Mouse (Mus musculus): ENCODE results near the gene Mt4. TPM values are rescaled to one million over a fixed set of nuclear protein-coding genes. Genes with fewer than 3 reads are reported as not detected.
"Not testable (repeated sequence)": the region's sequence is repeated elsewhere in the genome, so short reads cannot be mapped to it uniquely, and the experiment has no call there.

Mt4 gene
- total RNA-seq, 1 experiment: 6.4 TPM

DNA sequence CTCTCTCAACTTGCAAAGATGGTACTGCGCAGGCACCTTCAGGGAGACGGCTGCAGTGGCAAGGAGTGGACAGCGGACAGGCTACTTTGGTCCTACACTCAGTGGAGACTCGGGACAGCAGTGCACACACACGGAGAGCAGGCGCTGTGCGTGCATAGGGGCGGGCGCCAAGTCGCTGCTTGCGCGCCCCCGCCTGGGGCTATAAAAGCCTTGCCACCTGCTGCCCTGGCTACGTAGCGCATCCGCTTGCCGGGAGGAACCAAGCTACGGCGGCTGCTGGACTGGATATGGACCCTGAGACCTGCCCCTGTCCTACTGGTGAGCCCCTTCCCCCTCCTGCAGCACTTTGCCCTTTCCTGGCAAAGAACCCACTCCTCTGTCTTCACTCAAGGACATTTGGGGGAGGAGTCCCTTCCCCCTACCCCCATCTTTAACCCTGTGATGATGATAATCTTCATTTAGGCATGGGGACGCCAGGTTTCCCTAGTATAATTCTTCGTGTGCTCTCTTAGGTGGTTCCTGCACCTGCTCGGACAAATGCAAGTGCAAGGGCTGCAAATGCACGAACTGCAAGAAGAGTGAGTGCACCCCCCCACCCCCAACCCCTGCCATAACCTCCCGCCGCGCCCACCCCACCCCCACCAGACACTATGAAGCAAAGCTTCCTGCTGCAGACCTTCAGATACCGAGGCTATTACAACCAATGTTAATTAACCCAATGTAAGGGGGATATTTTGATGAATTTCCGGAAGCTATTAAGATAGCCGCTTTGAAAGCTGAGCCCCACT, 15.7 kb downstream of the Mt4 start, which contains the start of gene Mt3:
Gene Mt3 (plus strand): TSS at position 95 of the 788 bp plus-strand sequence.
- Histone ChIP-seq H3K36me3 (ENCODE audit: control insufficient read depth, insufficient read depth, low read length, poor library complexity, severe bottlenecking) (no peaks in the 10 kb centered on the region), H3K4me3 (ENCODE audit: insufficient read depth in 1 of 2, low read depth in 1 of 2, low read length in 2 of 2, poor library complexity in 1 of 2, severe bottlenecking in 1 of 2) (peak within 1 kb of the TSS; percentile 28 to 67; a peak in 3 of 4 replicates), H3K27ac (ENCODE audit: insufficient read depth, low read depth, low read length, poor library complexity, severe bottlenecking) (no peak within 1 kb of the TSS), H3K9ac (ENCODE audit: insufficient read depth, low read depth, low read length, poor library complexity, severe bottlenecking) (no peak within 1 kb of the TSS), H3K4me1 (ENCODE audit: control insufficient read depth in 2 of 2, insufficient read depth in 2 of 2, low read length in 2 of 2, poor library complexity in 1 of 2) (peaks cover 4 to 17% of the 10 kb centered on the region in 2 experiments; a peak in 3 of 4 replicates), H3K9me3 (ENCODE audit: control insufficient read depth, insufficient read depth, low read depth, low read length) (no peaks in the 10 kb centered on the region)
- no peak for DNase-seq (ENCODE audit: low read depth, low spot score)
- TF ChIP-seq ZNF384 (IDR thresholded peaks at IDR 0.05; ENCODE audit: low read depth, low read length): no peak
- TF ChIP-seq HCFC1 (IDR thresholded peaks at IDR 0.05; ENCODE audit: borderline replicate concordance, insufficient read depth, low read length): no peak
- no peak for TF ChIP-seq ZC3H11A (IDR thresholded peaks at IDR 0.05; ENCODE audit: borderline replicate concordance, low read depth, low read length)
- TF ChIP-seq CHD2 (IDR thresholded peaks at IDR 0.05; ENCODE audit: low read depth, low read length): no peak
- in situ Hi-C loops (cut with MboI; ENCODE audit: low sequenced_read_pairs in 2 of 2, unreplicated experiment in 2 of 2): no loop called here

- H3K9ac ChIP-seq (ENCODE audit: insufficient read depth, low read depth, low read length, poor library complexity, severe bottlenecking): no peak overlapping the region
Measured at GRCm38 (mm10) chr8:94153451-94153850, 16.5 kb downstream of the Mt4 start.

DNA sequence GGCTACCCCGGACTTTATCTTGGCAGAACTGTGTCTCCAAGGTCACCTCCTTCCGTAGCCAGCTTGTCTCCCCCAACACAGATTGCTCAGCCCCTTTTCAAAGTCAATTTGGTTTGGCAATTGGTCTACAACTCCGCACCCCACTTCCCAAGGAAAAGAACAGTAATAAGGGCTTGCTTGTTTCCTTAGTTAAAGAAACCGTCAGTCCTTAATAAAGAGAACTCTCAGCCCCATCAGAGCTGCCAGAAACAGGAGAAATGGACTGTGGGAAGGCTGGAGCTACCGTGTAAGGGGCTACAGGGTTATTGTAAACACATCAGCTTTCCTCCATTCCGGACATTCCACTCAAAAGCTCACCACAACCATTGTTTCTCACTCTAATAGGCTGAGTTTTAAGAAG, 17.5 kb downstream of the Mt4 start:
- in situ Hi-C loops (cut with MboI; ENCODE audit: low sequenced_read_pairs in 2 of 2, unreplicated experiment in 2 of 2): no loop called here

More at GRCm38 (mm10) chr8:94153451-94153850, 16.5 kb downstream of the Mt4 start:
- peak overlapping the region; percentile 2 to 6; a peak in 2 of 4 replicates for H3K4me3 ChIP-seq (ENCODE audit: insufficient read depth in 1 of 2, low read depth in 1 of 2, low read length in 2 of 2, poor library complexity in 1 of 2, severe bottlenecking in 1 of 2)
- no peak for TF ChIP-seq HCFC1 (IDR thresholded peaks at IDR 0.05; ENCODE audit: borderline replicate concordance, insufficient read depth, low read length)
- TF ChIP-seq ZC3H11A (IDR thresholded peaks at IDR 0.05; ENCODE audit: borderline replicate concordance, low read depth, low read length): no peak
- no peak for TF ChIP-seq ZNF384 (IDR thresholded peaks at IDR 0.05; ENCODE audit: low read depth, low read length)
- no peak for TF ChIP-seq CHD2 (IDR thresholded peaks at IDR 0.05; ENCODE audit: low read depth, low read length)
- TF ChIP-seq MAFK (IDR thresholded peaks at IDR 0.05; ENCODE audit: insufficient read depth, low read depth, low read length): peak; percentile 57; the same call in 1 of the 2 replicates
- no peak overlapping the region for H3K27ac ChIP-seq (ENCODE audit: insufficient read depth, low read depth, low read length, poor library complexity, severe bottlenecking)
- in situ Hi-C loops (cut with MboI; ENCODE audit: low sequenced_read_pairs in 2 of 2, unreplicated experiment in 2 of 2): no loop called here
- H3K9me3 ChIP-seq (ENCODE audit: control insufficient read depth, insufficient read depth, low read depth, low read length): no peaks in the 10 kb centered on the region
- no peaks in the 10 kb centered on the region for H3K36me3 ChIP-seq (ENCODE audit: control insufficient read depth, insufficient read depth, low read length, poor library complexity, severe bottlenecking)
- peaks cover 4 to 17% of the 10 kb centered on the region in 2 experiments; a peak in 3 of 4 replicates for H3K4me1 ChIP-seq (ENCODE audit: control insufficient read depth in 2 of 2, insufficient read depth in 2 of 2, low read length in 2 of 2, poor library complexity in 1 of 2)
- no peak for DNase-seq (ENCODE audit: low read depth, low spot score)

DNA sequence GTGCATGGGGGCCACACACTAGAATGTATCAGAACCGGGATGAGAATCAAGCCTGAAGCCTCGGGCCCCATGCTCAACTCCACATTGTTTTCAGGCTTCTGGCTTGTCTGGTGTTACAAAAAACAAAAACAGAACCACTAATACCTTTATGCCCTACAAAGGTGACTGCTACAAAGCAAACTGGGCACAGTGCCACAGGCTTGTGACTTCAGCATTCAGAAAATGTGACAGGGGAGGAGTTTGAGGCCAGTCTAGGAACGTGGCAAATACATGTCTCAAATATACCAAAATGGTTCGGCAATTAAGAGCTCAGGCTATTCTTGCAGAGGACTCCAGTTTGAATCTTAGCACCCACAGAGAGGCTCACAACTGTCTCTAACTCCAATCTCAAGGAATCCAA, 19.1 kb downstream of the Mt4 start:
- Histone ChIP-seq H3K27ac (ENCODE audit: insufficient read depth, low read depth, low read length, poor library complexity, severe bottlenecking) (no peak overlapping the region), H3K4me1 (ENCODE audit: control insufficient read depth in 2 of 2, insufficient read depth in 2 of 2, low read length in 2 of 2, poor library complexity in 1 of 2) (peaks cover 4 to 14% of the 10 kb centered on the region in 2 experiments; a peak in 3 of 4 replicates), H3K4me3 (ENCODE audit: insufficient read depth in 1 of 2, low read depth in 1 of 2, low read length in 2 of 2, poor library complexity in 1 of 2, severe bottlenecking in 1 of 2) (no peak overlapping the region), H3K9ac (ENCODE audit: insufficient read depth, low read depth, low read length, poor library complexity, severe bottlenecking) (no peak overlapping the region), H3K36me3 (ENCODE audit: control insufficient read depth, insufficient read depth, low read length, poor library complexity, severe bottlenecking) (no peaks in the 10 kb centered on the region), H3K9me3 (ENCODE audit: control insufficient read depth, insufficient read depth, low read depth, low read length) (no peaks in the 10 kb centered on the region)
- TF ChIP-seq ZC3H11A (IDR thresholded peaks at IDR 0.05; ENCODE audit: borderline replicate concordance, low read depth, low read length) (no peak), HCFC1 (IDR thresholded peaks at IDR 0.05; ENCODE audit: borderline replicate concordance, insufficient read depth, low read length) (no peak), CHD2 (IDR thresholded peaks at IDR 0.05; ENCODE audit: low read depth, low read length) (no peak), ZNF384 (IDR thresholded peaks at IDR 0.05; ENCODE audit: low read depth, low read length) (no peak), MAFK (IDR thresholded peaks at IDR 0.05; ENCODE audit: insufficient read depth, low read depth, low read length) (no peak)
- no peak for DNase-seq (ENCODE audit: low read depth, low spot score)
- in situ Hi-C loops (cut with MboI; ENCODE audit: low sequenced_read_pairs in 2 of 2, unreplicated experiment in 2 of 2): no loop called here

More for the DNA sequence above, 17.5 kb downstream of the Mt4 start:
- no peak for DNase-seq (ENCODE audit: low read depth, low spot score)
- Histone ChIP-seq H3K9ac (ENCODE audit: insufficient read depth, low read depth, low read length, poor library complexity, severe bottlenecking) (no peak overlapping the region), H3K27ac (ENCODE audit: insufficient read depth, low read depth, low read length, poor library complexity, severe bottlenecking) (no peak overlapping the region), H3K36me3 (ENCODE audit: control insufficient read depth, insufficient read depth, low read length, poor library complexity, severe bottlenecking) (no peaks in the 10 kb centered on the region), H3K9me3 (ENCODE audit: control insufficient read depth, insufficient read depth, low read depth, low read length) (no peaks in the 10 kb centered on the region), H3K4me3 (ENCODE audit: insufficient read depth in 1 of 2, low read depth in 1 of 2, low read length in 2 of 2, poor library complexity in 1 of 2, severe bottlenecking in 1 of 2) (no peak overlapping the region), H3K4me1 (ENCODE audit: control insufficient read depth in 2 of 2, insufficient read depth in 2 of 2, low read length in 2 of 2, poor library complexity in 1 of 2) (peaks cover 4 to 17% of the 10 kb centered on the region in 2 experiments; a peak in 3 of 4 replicates)
- TF ChIP-seq ZC3H11A (IDR thresholded peaks at IDR 0.05; ENCODE audit: borderline replicate concordance, low read depth, low read length) (no peak), CHD2 (IDR thresholded peaks at IDR 0.05; ENCODE audit: low read depth, low read length) (no peak), ZNF384 (IDR thresholded peaks at IDR 0.05; ENCODE audit: low read depth, low read length) (no peak), MAFK (IDR thresholded peaks at IDR 0.05; ENCODE audit: insufficient read depth, low read depth, low read length) (no peak), HCFC1 (IDR thresholded peaks at IDR 0.05; ENCODE audit: borderline replicate concordance, insufficient read depth, low read length) (no peak)

- H3K27ac ChIP-seq (ENCODE audit: insufficient read depth, low read depth, low read length, poor library complexity, severe bottlenecking); H3K9ac ChIP-seq (ENCODE audit: insufficient read depth, low read depth, low read length, poor library complexity, severe bottlenecking); H3K9me3 ChIP-seq (ENCODE audit: control insufficient read depth, insufficient read depth, low read depth, low read length); H3K4me3 ChIP-seq (ENCODE audit: insufficient read depth in 1 of 2, low read depth in 1 of 2, low read length in 2 of 2, poor library complexity in 1 of 2, severe bottlenecking in 1 of 2); in situ Hi-C loops (cut with MboI; ENCODE audit: low sequenced_read_pairs in 2 of 2, unreplicated experiment in 2 of 2); H3K36me3 ChIP-seq (ENCODE audit: control insufficient read depth, insufficient read depth, low read length, poor library complexity, severe bottlenecking); DNase-seq (ENCODE audit: low read depth, low spot score): not testable (repeated sequence)
- peaks cover 7 to 13% of the 10 kb centered on the region in 2 experiments for H3K4me1 ChIP-seq (ENCODE audit: control insufficient read depth in 2 of 2, insufficient read depth in 2 of 2, low read length in 2 of 2, poor library complexity in 1 of 2)
Measured at GRCm38 (mm10) chr8:94165772-94166171, 28.8 kb downstream of the Mt4 start.

Data from ES-E14 (cell line).